Mouse (Mus musculus) WW6 (cell line): ENCODE measurements around the gene Cnot10.

ENCODE experiments used
- DNase-seq: peaks from one replicate; pipeline ENCODE4 v3.0.0-alpha.2; 2013; ENCODE audit warnings: low read depth, low spot score

Gene Cnot10

GRCm38 (mm10) chr9:114549117-114549516 lies 90.9 kb downstream of the Cnot10 start:
- no peak for DNase-seq

- no peak for DNase-seq
These were observed 91.5 kb downstream of the Cnot10 start for GRCm38 (mm10) chr9:114548496-114548895.

- DNase-seq: no peak
These were observed 92.3 kb downstream of the Cnot10 start for GRCm38 (mm10) chr9:114547643-114548077.

- DNase-seq: no peak
These were observed 93.2 kb downstream of the Cnot10 start for GRCm38 (mm10) chr9:114546765-114547164.

DNA sequence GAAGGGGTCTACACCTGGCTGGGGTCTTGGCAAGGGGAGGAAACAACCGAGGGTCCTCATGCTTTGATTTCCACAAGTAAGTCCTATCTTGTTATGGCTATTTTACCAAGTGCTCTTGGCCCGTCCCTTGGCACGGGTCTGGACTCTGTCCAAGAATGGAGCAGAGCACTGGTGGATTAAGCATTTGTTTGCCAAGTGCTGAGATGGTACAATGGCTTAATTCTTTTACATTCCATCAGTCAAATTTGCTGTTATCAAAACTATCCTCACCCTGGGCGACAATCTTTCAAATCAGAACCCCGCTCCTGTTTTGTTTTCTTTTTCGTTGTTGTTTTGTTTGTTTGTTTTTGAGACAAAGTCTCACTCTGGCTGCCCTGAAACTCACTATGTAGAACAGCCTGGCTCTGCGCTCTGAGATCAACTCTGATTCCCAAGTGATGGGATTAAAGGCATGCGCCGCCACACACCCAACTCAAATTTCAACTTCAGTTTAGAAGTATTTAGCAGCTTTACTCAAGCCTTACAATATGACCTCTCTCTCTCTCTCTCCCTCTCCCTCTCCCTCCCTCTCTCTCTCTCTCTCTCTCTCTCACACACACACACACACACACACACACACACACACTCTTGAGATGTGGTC lies 95.1 kb downstream of the Cnot10 start:
- no peak for DNase-seq

GRCm38 (mm10) chr9:114543882-114544753 lies 95.9 kb downstream of the Cnot10 start:
- DNase-seq: no peak

DNA sequence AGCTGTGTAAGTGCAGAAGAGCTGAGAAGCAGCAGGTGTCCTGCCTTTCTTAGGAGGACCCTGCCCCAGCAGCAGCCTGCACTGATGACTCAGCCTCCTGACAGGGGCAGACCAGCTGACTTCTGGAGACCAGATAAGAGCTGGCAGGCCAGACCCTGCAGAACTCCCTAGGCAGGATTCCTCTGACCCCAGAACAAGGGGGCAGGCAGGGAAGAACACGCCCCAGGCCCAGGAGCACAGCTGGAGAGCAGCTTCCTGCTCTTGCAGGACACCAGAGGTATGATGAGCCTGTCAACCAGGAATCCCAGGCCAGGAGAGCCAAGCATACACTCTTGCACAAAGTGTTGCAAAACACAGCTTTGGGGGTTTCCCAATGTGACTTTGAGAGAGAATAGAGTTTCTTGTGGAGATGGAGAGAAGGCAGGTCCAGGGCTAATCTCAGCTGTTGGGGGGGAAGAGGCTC lies 98.7 kb downstream of the Cnot10 start:
- DNase-seq: no peak

- DNase-seq: no peak
These were observed 100.9 kb downstream of the Cnot10 start for GRCm38 (mm10) chr9:114538996-114539563.

DNA sequence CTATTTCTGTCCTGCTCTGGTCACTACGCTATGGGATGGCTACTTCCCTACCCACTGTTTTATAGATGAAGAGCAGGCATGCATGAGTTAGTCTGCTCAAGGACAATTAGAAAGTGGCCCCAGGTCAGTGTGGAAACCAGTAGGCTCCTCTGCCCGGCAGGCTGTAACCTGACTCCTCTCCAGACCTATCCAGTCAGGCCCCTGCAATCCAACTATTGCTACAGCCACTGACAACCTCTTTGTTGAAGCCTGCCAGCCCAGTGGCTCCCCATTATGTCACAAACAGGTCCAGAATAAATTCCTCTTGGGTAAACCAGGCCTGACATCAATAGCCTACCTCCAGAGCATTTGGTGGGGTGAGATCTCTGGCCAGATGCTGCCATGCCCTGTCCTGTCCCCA lies 103.4 kb downstream of the Cnot10 start:
- no peak for DNase-seq
